Mouse (Mus musculus): ENCODE results near the gene Tbc1d22a.

Tbc1d22a gene

DNA sequence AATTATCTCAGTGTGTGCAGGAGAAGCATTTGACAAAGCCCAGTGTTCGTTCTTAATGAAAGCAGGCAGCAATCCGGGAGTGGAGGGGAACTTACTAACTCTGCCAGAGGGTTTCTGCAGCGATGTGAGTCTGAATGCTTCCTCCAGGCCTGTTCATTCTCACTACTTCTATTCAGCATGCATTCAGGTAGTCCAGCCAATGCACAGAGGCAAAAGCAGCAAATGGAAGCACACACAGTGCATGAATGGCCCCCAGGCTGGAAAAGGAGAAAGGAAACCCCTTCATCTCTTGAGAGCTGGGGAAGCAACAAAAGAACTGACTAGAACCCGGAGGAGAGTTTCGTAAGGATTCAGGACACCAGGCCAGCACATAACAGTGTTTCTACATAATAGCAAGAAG, 169.0 kb downstream of the Tbc1d22a start:
- in situ Hi-C loops (cut with MboI, MseI) = no loop called here

- in situ Hi-C loops (cut with MboI, MseI) = no loop called here
Measured at GRCm38 (mm10) chr15:86385436-86385835, 171.2 kb downstream of the Tbc1d22a start.

DNA sequence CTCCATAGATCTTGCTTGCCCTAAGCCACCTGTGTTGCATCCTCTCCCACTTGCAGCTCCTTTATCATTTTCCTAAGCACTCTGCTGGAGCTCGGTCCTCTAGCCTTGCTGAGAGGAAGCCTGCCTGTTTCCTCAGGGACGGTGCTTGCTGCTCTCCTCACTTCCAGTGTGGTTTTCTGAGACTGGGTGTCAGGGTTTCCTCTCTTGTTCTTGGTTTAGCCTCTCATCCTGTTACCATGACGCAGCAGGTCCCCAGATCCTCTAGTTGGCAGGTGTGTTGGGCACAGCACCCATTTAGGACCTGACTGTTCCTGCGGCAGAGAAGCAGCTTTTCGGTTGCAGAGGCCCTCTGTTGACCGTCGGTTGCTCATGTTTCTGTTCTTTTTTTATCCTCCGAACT, 172.1 kb downstream of the Tbc1d22a start:
- in situ Hi-C loops (cut with MboI, MseI) = no loop called here

- in situ Hi-C loops (cut with MboI, MseI) = no loop called here
Measured at GRCm38 (mm10) chr15:86388597-86388996, 174.3 kb downstream of the Tbc1d22a start.

DNA sequence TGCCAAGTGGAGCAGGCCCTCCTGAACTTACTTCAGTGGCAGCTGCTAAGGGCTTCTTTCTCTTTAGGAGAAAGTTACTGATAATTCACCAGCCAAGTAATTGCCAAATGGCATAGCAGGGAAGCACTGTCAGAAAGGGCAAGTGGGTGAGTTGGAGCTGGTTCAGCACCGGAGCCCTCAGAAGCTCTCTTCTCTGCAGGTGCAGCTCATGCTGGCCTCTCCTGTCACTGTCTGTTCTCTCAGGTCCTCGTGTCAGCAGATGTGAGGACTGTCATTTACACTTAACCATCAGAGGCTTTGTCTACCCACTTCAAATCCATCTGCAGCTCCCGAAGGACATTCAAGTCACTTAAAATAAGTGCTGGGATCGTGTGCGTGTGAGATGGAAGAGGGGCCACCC, 190.6 kb downstream of the Tbc1d22a start:
- in situ Hi-C loops (cut with MboI, MseI) = loop anchor here (10.0 kb wide), 1 partner anchor 170 kb away; no protein-coding TSS in a partner anchor

DNA sequence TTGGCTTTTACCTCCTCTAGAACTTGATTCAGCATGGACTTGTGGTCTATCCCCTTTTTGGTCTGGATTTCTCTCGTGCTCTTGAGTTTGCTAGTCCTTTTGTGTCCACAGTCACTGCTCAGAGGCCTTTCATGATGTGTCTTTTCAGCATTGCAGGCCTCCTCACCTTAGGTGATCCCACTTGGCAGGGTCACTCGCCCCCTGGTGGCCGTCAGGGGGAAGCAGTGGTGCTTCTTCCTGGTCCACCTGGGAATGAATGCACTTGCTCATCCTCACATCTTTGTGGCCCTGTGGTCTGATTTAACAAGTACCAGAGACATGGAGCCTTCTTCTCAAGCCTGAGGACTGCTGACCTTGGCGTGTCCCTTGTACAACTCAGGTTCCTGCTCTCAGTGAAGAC, 191.3 kb downstream of the Tbc1d22a start:
- in situ Hi-C loops (cut with MboI, MseI) = loop anchor here (10.0 kb wide), 1 partner anchor 171 kb away; no protein-coding TSS in a partner anchor

GRCm38 (mm10) chr15:86409352-86409751, 195.1 kb downstream of the Tbc1d22a start:
- in situ Hi-C loops (cut with MboI, MseI) = loop anchor here (10.0 kb wide), 1 partner anchor 175 kb away; no protein-coding TSS in a partner anchor

- in situ Hi-C loops (cut with MboI, MseI) = no loop called here
Measured at GRCm38 (mm10) chr15:86411532-86412080, 197.3 kb downstream of the Tbc1d22a start.

DNA sequence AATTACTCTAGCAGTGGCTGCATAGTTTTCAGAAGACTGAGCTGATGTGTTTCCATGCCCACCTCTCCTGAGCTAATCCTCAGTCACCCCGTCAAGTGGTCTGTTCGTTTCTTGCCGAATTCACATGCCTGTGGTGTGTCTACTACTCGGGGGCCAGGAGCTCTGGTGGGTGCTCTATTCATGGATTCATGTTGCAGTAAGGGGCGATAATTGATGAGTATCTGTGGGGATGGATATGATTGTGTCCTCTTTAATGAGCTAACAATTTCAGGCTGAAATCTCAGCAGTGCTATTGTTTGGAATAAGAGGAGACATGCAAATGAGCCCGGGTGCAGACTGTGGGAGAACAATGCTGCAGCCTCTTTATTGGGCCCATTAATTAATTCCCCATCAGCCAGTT, 201.7 kb downstream of the Tbc1d22a start:
- in situ Hi-C loops (cut with MboI, MseI) = no loop called here

DNA sequence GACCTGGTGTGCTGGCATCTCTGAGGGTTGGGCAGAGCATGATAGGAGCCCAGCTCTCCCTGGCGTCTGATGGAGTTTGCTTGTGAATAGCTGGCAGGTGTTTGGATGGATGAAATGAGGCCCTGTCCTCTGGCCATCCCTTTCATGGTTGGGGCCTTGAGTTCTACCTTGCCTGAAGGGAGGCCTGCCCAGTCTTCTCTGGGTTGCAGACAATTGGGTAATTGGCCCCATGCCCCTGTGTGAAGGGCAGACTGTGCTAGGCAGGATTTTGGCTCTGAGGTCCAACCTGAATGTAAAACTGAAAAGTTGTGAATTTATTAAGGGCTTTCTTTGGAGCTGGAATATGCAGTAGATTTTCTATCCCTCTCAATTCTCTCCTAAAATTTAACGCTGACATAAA, 204.2 kb downstream of the Tbc1d22a start:
- in situ Hi-C loops (cut with MboI, MseI) = no loop called here

DNA sequence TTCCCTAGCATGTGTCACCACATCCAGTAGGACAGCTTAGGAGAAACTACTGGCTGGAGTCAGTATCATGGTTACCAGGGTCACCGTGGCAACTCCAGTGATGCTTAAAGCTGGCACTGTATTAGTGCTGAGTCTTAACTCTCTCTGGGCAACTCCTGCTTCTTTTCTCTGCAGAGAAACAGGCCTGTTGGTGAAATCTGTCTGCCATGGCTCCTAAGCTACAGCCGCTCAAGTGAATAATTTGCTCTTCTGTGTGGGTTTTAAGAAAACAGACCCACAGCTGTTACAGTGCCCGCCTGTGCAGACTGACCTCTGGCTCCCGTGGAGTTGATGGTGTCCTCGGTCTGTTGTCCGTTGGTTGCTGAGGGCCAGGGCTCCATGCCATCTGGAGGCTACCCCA, 205.4 kb downstream of the Tbc1d22a start:
- in situ Hi-C loops (cut with MboI, MseI) = no loop called here

GRCm38 (mm10) chr15:86422858-86423257, 208.6 kb downstream of the Tbc1d22a start:
- in situ Hi-C loops (cut with MboI, MseI) = no loop called here

DNA sequence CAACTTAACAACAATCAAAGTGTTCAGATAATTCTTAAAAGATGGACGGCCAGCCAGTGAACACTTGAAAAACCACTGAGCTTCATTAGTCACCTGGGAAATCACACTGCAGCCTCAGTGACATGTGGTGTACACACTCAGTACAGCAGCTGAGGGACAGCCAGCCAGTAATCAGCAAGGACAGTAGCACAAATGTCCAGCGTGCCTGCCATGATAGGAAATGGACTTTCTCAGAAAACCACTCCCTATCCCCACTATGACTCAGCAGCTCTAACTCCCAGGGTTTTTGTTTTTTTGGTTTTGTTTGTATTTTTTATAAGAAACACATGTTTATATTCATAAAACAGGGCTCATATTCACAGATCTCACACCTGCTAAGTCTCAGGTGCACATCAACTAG, 209.6 kb downstream of the Tbc1d22a start:
- in situ Hi-C loops (cut with MboI, MseI) = no loop called here

GRCm38 (mm10) chr15:86424971-86425370, 210.7 kb downstream of the Tbc1d22a start:
- in situ Hi-C loops (cut with MboI, MseI) = no loop called here

GRCm38 (mm10) chr15:86426364-86427000, 212.2 kb downstream of the Tbc1d22a start:
- in situ Hi-C loops (cut with MboI, MseI) = no loop called here

- in situ Hi-C loops (cut with MboI, MseI) = no loop called here
Measured at GRCm38 (mm10) chr15:86427439-86427838, 213.2 kb downstream of the Tbc1d22a start.

DNA sequence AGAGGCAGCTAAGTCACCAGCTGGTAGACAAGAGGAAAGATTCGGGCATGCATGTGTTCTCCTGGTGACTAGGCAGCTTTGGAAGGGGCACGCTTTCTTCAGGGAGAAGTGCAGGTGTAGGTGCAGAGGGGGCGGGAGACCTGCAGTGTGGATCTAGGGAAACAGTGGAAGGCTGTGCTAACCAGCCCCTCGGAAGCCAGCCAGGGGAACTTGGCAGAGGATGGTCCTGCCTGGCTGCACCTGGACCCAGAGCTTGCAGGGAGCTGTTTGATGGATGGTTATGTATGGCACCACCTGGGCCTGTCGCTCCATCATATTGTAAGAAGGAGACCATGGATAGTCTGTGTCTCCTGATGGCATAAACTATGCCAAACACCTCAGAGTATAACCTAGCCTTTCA, 214.2 kb downstream of the Tbc1d22a start:
- in situ Hi-C loops (cut with MboI, MseI) = no loop called here

GRCm38 (mm10) chr15:86429766-86430335, 215.6 kb downstream of the Tbc1d22a start:
- in situ Hi-C loops (cut with MboI, MseI) = no loop called here

DNA sequence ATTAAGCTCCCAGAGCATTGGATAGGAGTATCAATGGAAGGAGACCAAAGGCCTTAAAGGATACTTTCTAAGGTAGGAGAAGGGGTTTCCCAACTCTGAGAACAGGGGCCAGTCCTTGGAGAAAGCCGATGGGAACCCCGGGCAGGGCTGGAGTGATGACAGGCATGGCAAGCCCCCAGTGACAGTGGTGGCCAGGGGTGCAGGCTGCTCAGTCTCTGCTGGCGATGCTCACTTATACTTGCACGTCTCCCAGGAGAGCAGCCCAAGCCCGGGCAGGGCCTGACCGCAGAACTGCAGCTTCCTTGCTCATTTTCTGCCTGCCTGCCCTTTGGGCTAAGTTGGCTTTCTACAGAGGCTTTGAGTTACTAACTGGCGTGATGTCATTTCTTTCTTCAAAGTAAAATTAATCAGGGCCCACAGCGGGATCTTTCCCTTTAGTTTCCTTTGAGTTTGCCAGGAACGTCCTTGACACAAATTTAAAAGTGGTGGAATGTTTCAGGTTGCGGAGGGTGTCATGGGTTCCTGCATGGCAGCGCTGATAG, 217.4 kb downstream of the Tbc1d22a start:
- in situ Hi-C loops (cut with MboI, MseI) = no loop called here

GRCm38 (mm10) chr15:86432791-86433190, 218.5 kb downstream of the Tbc1d22a start:
- in situ Hi-C loops (cut with MboI, MseI) = no loop called here

GRCm38 (mm10) chr15:86433378-86433777, 219.1 kb downstream of the Tbc1d22a start:
- in situ Hi-C loops (cut with MboI, MseI) = no loop called here

GRCm38 (mm10) chr15:86434241-86434640, 220.0 kb downstream of the Tbc1d22a start:
- in situ Hi-C loops (cut with MboI, MseI) = no loop called here

GRCm38 (mm10) chr15:86437346-86437745, 223.1 kb downstream of the Tbc1d22a start:
- in situ Hi-C loops (cut with MboI, MseI) = no loop called here
